Mouse (Mus musculus): Measurements from ENCODE around the gene Gpm6b.

Gpm6b gene

GRCm38 (mm10) chrX:166358955-166359354 lies 120.2 kb downstream of the Gpm6b start:
- DNase-seq, result no peak

- no peak for DNase-seq
These were observed 121.3 kb downstream of the Gpm6b start for GRCm38 (mm10) chrX:166359927-166360440.

GRCm38 (mm10) chrX:166360455-166360854 lies 121.7 kb downstream of the Gpm6b start:
- peak; percentile 48 for DNase-seq

- DNase-seq, result no peak
These were observed 126.9 kb downstream of the Gpm6b start for GRCm38 (mm10) chrX:166365458-166366213.

- DNase-seq, result no peak
These were observed 138.1 kb downstream of the Gpm6b start for GRCm38 (mm10) chrX:166376681-166377328.

- DNase-seq, result no peak
These were observed 139.9 kb downstream of the Gpm6b start for GRCm38 (mm10) chrX:166378652-166379051.

GRCm38 (mm10) chrX:166383606-166384005 lies 144.9 kb downstream of the Gpm6b start:
- no peak for DNase-seq

- DNase-seq, result no peak
These were observed 146.2 kb downstream of the Gpm6b start for GRCm38 (mm10) chrX:166384935-166385334.

- DNase-seq, result no peak
These were observed 147.9 kb downstream of the Gpm6b start for GRCm38 (mm10) chrX:166386656-166387055.

- DNase-seq, result no peak
These were observed 155.0 kb downstream of the Gpm6b start for GRCm38 (mm10) chrX:166393753-166394152.

GRCm38 (mm10) chrX:166407865-166408264 lies 169.2 kb downstream of the Gpm6b start:
- no peak for DNase-seq

- DNase-seq, result no peak
These were observed 177.5 kb downstream of the Gpm6b start for GRCm38 (mm10) chrX:166416196-166416595.

- no peak for DNase-seq
These were observed 196.1 kb downstream of the Gpm6b start for GRCm38 (mm10) chrX:166434812-166435211.

All from right cerebral cortex, postnatal 25 days (tissue).